Mouse (Mus musculus) midbrain, embryonic 13.5 days (tissue): ENCODE measurements around the gene Cul5. TPM values are rescaled to one million over a fixed set of nuclear protein-coding genes. Genes with fewer than 3 reads are reported as not detected.

ENCODE experiments used
- ATAC-seq: fragments of 200-750 bp; cut with Nextera tagmentation; 2 replicates; pipeline ENCODE4 v1.8.0; 2017; ENCODE audit warnings: mild to moderate bottlenecking, moderate TSS enrichment, moderate library complexity
- H3K27ac ChIP-seq: fragments of 300-500 bp; sonication (generic); 2 replicates; pipeline ENCODE4 v1.5.1; 2015; ENCODE audit warnings: inconsistent platforms, mild to moderate bottlenecking, moderate library complexity
- H3K27me3 ChIP-seq: fragments of 300-500 bp; sonication (generic); 2 replicates; pipeline ENCODE4 v1.6.1; 2015; ENCODE audit warnings: mild to moderate bottlenecking, inconsistent platforms
- H3K36me3 ChIP-seq: fragments of 300-500 bp; sonication (generic); 2 replicates; pipeline ENCODE4 v1.6.1; 2015; ENCODE audit warnings: mild to moderate bottlenecking, inconsistent platforms
- H3K4me1 ChIP-seq: fragments of 300-500 bp; sonication (generic); replicated peaks from 2 replicates; pipeline ENCODE4 v1.6.1; 2015; ENCODE audit warnings: inconsistent platforms
- H3K4me2 ChIP-seq: fragments of 300-500 bp; sonication (generic); replicated peaks from 2 replicates; pipeline ENCODE4 v1.6.1; 2015; ENCODE audit warnings: moderate library complexity, mild to moderate bottlenecking, inconsistent platforms
- H3K4me3 ChIP-seq: fragments of 300-500 bp; sonication (generic); replicated peaks from 2 replicates; pipeline ENCODE4 v1.5.1; 2015; ENCODE audit warnings: mild to moderate bottlenecking, inconsistent platforms
- H3K9ac ChIP-seq: fragments of 300-500 bp; sonication (generic); replicated peaks from 2 replicates; pipeline ENCODE4 v1.6.1; 2015; ENCODE audit warnings: mild to moderate bottlenecking, inconsistent platforms
- H3K9me3 ChIP-seq: fragments of 300-500 bp; sonication (generic); 2 replicates; pipeline ENCODE4 v1.6.1; 2016; ENCODE audit warnings: mild to moderate bottlenecking, inconsistent platforms
- WGBS: fragments of 180-500 bp; shearing (Covaris S2); methylation state at CpG from one replicate; pipeline ENCODE4 v1.1.7; 2015; 5-methylcytosine and 5-hydroxymethylcytosine counted together
- polyA plus RNA-seq: library from polyadenylated mRNA; unstranded; fragments of >200 nt; fragmentation: Nextera tagmentation; extraction: Ambion mirVana; gene quantifications from 2 replicates; pipeline ENCODE4 v1.2.1, GENCODE M21; 2015

Cul5 gene
- polyA plus RNA-seq: 45.5 and 47.3 TPM in 2 replicates

GRCm38 (mm10) chr9:53669680-53670219 lies at the start of gene Cul5:
TSS of gene Cul5 (minus strand) at chr9:53670014.
- peaks cover 21% of the 10 kb centered on the region for H3K4me1 ChIP-seq
- WGBS: 56% methylated on average over 5 of the region's 5 CpGs
- H3K9me3 ChIP-seq: no peaks in the 10 kb centered on the region
- H3K4me2 ChIP-seq: no peak within 1 kb of the TSS
- H3K9ac ChIP-seq: no peak within 1 kb of the TSS
- H3K36me3 ChIP-seq: no peaks in the 10 kb centered on the region
- H3K27ac ChIP-seq: no peak within 1 kb of the TSS
- H3K4me3 ChIP-seq: no peak within 1 kb of the TSS
- ATAC-seq: no peak
- H3K27me3 ChIP-seq: no peaks in the 10 kb centered on the region

- Histone ChIP-seq H3K9me3 (no peaks in the 10 kb centered on the region), H3K9ac (peak within 1 kb of the TSS; percentile 73), H3K4me2 (peak within 1 kb of the TSS; percentile 79), H3K4me3 (peak within 1 kb of the TSS; percentile 74), H3K4me1 (peaks cover 10% of the 10 kb centered on the region), H3K27me3 (no peaks in the 10 kb centered on the region), H3K36me3 (no peaks in the 10 kb centered on the region), H3K27ac (peak within 1 kb of the TSS; percentile 64; the same call in 1 of the 2 replicates)
- ATAC-seq: peak; percentile 96
- WGBS: under 1% methylated on average over 47 of the region's 49 CpGs
Observed at GRCm38 (mm10) chr9:53705992-53706696, 36.3 kb upstream of the Cul5 start, which contains the start of gene Rab39. TSS of gene Rab39 (minus strand) at chr9:53706232.

DNA sequence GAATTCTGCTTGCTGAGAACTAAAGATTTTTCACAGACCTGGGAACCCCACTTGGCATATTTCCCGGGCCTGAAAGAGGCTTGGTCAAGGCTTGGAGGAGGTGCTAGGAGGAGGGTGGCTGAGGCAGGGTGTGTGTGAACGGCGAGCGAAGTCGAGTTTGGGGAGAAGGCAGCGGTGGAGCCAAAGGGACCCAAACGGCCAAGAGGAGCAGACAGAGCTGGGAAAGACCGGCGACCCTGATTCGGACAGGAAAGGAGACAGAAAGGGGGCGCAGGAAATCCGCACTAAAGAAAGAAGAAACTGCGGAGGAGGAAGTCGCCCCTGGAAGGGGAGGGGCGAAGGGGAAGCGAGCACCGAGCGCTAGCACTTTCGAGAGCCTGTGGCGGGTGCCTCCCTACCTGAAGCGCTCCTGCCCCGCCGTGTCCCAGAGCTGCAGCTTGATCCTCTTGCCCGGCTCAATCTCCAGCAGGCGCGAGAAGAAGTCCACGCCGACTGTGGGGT lies 35.7 kb upstream of the Cul5 start:
- ATAC-seq: peak; percentile 40
- H3K4me2 ChIP-seq: peak overlapping the region; percentile 79
- peaks cover 10% of the 10 kb centered on the region for H3K4me1 ChIP-seq
- under 1% methylated on average over 28 of the region's 28 CpGs for WGBS
- no peaks in the 10 kb centered on the region for H3K36me3 ChIP-seq
- H3K9me3 ChIP-seq: no peaks in the 10 kb centered on the region
- H3K27me3 ChIP-seq: no peaks in the 10 kb centered on the region
- H3K9ac ChIP-seq: peak overlapping the region; percentile 73
- peak overlapping the region; percentile 74 for H3K4me3 ChIP-seq
- peak overlapping the region; percentile 64; the same call in 1 of the 2 replicates for H3K27ac ChIP-seq

DNA sequence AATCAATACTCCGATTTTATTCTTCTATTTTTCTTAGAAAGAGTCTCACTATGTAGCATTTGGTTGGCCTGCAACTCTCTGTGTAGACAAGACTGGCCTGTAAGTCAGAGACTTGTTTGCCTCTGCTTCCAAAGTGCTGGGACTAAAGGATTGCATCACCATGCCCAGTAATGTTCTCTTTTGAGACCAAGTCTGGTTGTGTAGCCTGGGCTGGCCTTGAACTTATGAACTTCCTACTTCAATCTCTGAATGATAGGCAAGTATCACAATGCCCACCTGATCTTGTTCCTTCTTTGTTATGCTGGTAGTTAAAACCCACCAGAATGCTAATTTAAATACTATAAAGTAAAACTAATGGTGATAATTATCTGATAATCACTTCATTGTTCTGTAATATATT lies 33.2 kb upstream of the Cul5 start:
- Histone ChIP-seq H3K9me3 (no peaks in the 10 kb centered on the region), H3K9ac (no peak overlapping the region), H3K36me3 (no peaks in the 10 kb centered on the region), H3K27me3 (no peaks in the 10 kb centered on the region), H3K27ac (no peak overlapping the region), H3K4me3 (no peak overlapping the region), H3K4me1 (peaks cover 10% of the 10 kb centered on the region), H3K4me2 (no peak overlapping the region)
- WGBS: 84% methylated on average over 1 of the region's 1 CpGs
- ATAC-seq: no peak

DNA sequence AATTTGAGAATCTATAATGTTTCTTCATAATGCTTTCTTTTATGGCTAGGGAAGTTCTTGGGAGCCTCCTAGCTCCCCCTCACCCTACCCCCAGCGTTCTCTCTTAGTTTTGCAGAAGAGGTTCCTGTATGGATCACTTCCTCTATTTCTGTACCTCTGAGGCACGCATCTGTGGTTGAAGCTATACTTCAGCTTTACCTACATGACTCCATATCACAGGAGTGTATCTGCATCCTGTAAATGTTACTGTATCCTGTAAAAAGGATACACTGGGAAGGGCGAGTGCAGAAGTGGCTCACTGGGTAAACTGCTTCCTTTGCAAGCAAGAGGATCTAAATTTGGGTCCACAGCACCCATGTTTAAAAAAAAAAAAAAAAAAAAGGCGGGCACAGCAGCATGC lies 30.7 kb upstream of the Cul5 start:
- Histone ChIP-seq H3K36me3 (no peaks in the 10 kb centered on the region), H3K4me2 (no peak overlapping the region), H3K27me3 (no peaks in the 10 kb centered on the region), H3K4me3 (no peak overlapping the region), H3K9me3 (no peaks in the 10 kb centered on the region), H3K4me1 (peaks cover 4% of the 10 kb centered on the region), H3K27ac (no peak overlapping the region), H3K9ac (no peak overlapping the region)
- 77% methylated on average over 4 of the region's 4 CpGs for WGBS
- ATAC-seq: no peak

DNA sequence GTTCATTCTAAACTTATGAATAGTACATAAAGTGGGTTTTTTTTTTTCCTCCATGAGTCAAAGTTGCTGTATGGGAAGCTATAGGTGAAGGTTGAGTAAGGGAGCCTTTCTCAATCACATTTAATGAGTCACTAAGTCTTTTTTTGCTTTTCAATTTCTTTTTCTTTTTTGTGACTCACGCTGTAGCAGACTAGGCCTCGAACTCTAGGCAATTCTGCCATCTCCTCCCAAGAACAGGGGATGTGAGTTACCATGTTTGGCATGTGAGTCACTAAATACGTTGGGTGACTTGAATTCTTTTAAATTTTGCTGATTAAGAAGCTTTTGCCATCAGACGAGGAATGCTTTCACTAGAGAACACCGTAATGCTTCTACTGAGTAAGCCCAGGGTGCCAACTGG lies 26.0 kb upstream of the Cul5 start:
- no peak overlapping the region for H3K9ac ChIP-seq
- ATAC-seq: no peak
- 86% methylated on average over 5 of the region's 5 CpGs for WGBS

GRCm38 (mm10) chr9:53693718-53694117 lies 23.9 kb upstream of the Cul5 start:
- Histone ChIP-seq H3K27ac (no peak overlapping the region), H3K9me3 (no peaks in the 10 kb centered on the region)
- 86% methylated on average over 1 of the region's 1 CpGs for WGBS

More for the DNA sequence above, 26.0 kb upstream of the Cul5 start:
- Histone ChIP-seq H3K27me3 (no peaks in the 10 kb centered on the region), H3K36me3 (no peaks in the 10 kb centered on the region), H3K4me2 (no peak overlapping the region), H3K27ac (no peak overlapping the region), H3K4me1 (no peaks in the 10 kb centered on the region), H3K9me3 (no peaks in the 10 kb centered on the region), H3K4me3 (no peak overlapping the region)

DNA sequence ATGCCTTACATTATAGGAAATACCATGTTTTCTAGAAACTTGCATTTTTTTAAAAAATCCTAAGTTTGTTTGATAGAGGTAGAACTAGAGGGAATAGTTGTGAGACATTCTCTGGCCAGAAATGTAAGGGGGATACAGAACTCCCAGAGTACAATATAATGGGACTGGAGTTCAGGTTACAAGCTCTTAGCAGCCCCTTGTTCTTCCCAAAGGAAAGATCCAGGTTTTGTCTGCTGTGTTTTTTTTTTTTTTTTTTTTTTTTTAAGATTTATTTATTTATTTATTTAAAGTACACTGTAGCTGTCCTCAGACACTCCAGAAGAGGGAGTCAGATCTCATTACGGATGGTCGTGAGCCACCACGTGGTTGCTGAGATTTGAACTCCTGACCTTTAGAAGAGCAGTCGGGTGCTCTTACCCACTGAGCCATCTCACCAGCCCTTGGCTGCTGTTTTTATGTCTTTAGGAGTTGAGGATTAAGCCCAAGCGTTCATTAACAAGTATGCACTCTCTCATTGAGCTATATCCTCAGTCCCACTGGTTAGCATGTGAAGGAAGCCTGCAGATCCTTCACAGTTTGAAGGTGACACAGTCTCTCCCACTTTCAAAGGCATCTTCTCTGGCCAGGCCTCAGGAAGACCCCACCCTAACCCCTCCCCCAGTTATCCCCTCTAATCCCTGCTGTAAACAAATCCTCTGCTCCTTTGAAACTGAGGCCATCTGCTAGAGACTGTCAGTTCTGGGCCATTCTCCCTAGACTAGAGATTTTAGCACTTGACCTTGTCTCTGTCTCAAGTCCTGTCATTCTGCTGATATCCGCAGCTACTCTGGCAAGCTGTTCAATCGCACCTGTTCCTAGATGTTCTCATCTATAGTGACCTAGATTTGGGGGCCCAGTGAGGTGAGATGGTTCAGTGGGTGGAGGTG lies 22.2 kb upstream of the Cul5 start:
- Histone ChIP-seq H3K27ac (no peak overlapping the region), H3K36me3 (no peaks in the 10 kb centered on the region), H3K4me3 (no peak overlapping the region), H3K9me3 (no peaks in the 10 kb centered on the region), H3K27me3 (no peaks in the 10 kb centered on the region), H3K4me1 (no peaks in the 10 kb centered on the region), H3K9ac (no peak overlapping the region), H3K4me2 (no peak overlapping the region)
- ATAC-seq: no peak
- 38% methylated on average over 7 of the region's 7 CpGs for WGBS

More at GRCm38 (mm10) chr9:53693718-53694117, 23.9 kb upstream of the Cul5 start:
- H3K4me3 ChIP-seq: no peak overlapping the region
- ATAC-seq: no peak
- no peaks in the 10 kb centered on the region for H3K4me1 ChIP-seq
- H3K9ac ChIP-seq: no peak overlapping the region
- H3K4me2 ChIP-seq: no peak overlapping the region
- H3K27me3 ChIP-seq: no peaks in the 10 kb centered on the region
- no peaks in the 10 kb centered on the region for H3K36me3 ChIP-seq

- no peaks in the 10 kb centered on the region for H3K4me1 ChIP-seq
- H3K36me3 ChIP-seq: no peaks in the 10 kb centered on the region
- H3K9ac ChIP-seq: no peak overlapping the region
- 92% methylated on average over 1 of the region's 1 CpGs for WGBS
- no peak for ATAC-seq
- no peak overlapping the region for H3K4me2 ChIP-seq
- no peaks in the 10 kb centered on the region for H3K27me3 ChIP-seq
- no peak overlapping the region for H3K27ac ChIP-seq
- no peak overlapping the region for H3K4me3 ChIP-seq
- H3K9me3 ChIP-seq: no peaks in the 10 kb centered on the region
Observed at GRCm38 (mm10) chr9:53680851-53681250, 11.0 kb upstream of the Cul5 start.

DNA sequence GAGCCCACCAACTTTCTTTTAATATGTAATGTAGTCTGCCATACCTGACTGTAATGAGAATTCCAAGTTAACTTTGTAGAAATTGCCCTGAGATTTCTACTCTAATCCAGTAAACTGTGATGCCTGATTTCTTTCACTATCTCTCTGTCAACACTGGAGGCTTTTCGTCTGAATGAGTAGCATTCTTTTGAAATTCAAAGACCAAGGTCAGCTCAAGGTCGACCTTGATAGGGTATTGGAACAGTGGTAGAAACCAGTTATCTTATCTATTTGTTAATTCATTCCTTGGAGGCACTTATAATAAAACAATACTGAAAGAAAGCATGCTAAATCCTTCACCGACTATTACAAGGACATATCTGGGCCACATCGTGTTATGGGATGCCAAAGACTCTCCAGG lies 7.1 kb upstream of the Cul5 start:
- no peak overlapping the region for H3K9ac ChIP-seq
- H3K27me3 ChIP-seq: no peaks in the 10 kb centered on the region
- 68% methylated on average over 4 of the region's 4 CpGs for WGBS
- no peaks in the 10 kb centered on the region for H3K36me3 ChIP-seq
- no peak for ATAC-seq
- no peak overlapping the region for H3K27ac ChIP-seq
- H3K4me1 ChIP-seq: no peaks in the 10 kb centered on the region
- no peak overlapping the region for H3K4me3 ChIP-seq
- H3K9me3 ChIP-seq: no peaks in the 10 kb centered on the region
- no peak overlapping the region for H3K4me2 ChIP-seq

- WGBS: 20% methylated on average over 3 of the region's 3 CpGs
- Histone ChIP-seq H3K9me3 (no peaks in the 10 kb centered on the region), H3K27me3 (no peaks in the 10 kb centered on the region), H3K36me3 (no peaks in the 10 kb centered on the region), H3K4me3 (no peak overlapping the region), H3K27ac (no peak overlapping the region), H3K9ac (no peak overlapping the region), H3K4me2 (no peak overlapping the region), H3K4me1 (no peaks in the 10 kb centered on the region)
- ATAC-seq: no peak
Observed at GRCm38 (mm10) chr9:53673571-53673970, 3.8 kb upstream of the Cul5 start.
